Mouse (Mus musculus) ES-CJ7 (cell line): ENCODE measurements at regions not wholly inside any gene's neighbourhood (a gene's known extent, or its start where the extent isn't known, plus 50 kb on each side); places are given as distances from the start of the nearest gene placed in this dataset.

Source experiments
- DNase-seq: peaks from one replicate; pipeline ENCODE4 v3.0.0; 2011; ENCODE audit warnings: low read depth, low spot score

GRCm38 (mm10) chr2:61245526-61245925 is 282.5 kb upstream of the Rbms1 start:
- DNase-seq, result no peak

DNA sequence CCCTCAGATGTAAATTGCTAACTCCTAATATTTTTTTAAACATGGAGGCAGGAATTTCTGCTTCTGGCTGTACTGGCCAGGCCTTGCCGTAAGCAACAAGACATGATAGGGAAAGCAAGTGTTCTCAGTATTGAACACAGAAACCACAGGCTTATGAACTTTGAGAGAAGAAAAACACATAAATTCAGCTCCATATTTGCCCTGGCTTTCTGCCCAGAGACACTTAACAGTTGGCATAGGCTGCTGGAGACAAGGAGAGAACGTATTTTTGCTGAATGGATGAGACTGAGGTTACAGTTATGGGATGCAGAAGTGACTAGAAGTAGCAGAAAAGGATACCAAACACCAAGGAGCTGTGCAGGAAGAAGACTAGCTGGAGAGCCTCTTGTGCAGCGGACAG is 258.7 kb upstream of the Rbms1 start:
- DNase-seq, result no peak

DNA sequence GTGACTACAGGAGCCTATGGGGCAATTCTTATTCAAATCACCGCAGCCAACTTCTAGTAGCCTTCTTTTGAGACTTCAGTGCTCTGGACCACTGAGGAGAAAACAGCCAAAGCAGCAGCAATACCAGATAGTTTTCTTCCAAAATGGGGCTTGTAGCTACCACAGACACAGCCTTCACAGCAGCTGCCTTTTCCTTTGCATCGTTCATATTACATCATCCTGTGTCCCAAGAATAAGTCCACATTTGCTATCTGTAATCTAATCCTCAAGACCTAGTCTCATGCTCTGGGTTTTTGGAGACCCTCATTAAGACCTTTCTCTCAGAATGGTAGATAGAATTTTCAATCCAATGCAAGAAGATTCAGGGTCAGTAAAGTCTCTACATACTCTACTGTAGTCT is 258.2 kb upstream of the Rbms1 start:
- DNase-seq, result no peak

GRCm38 (mm10) chr2:61213951-61214350 is 251.0 kb upstream of the Rbms1 start:
- peak; percentile 55 for DNase-seq

DNA sequence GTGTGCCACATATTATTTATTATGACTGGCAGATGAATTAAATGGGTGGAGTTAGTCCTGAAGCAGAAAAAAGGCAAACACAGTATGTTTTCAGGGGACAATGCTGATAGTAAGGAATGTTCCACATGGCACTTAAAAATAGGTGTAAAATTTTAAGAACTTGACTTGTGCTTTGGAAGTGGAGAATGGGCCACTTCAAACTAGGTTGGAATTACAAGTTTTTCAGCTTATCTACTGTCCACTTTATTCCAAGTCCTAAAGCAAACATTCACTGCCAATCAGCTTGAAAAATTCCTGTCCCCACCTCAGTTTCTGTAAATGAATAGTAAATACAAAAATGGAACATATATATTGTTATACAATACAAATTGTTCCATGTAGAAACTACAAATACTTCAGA is 238.4 kb upstream of the Rbms1 start:
- no peak for DNase-seq

GRCm38 (mm10) chr2:61193976-61194375 is 231.0 kb upstream of the Rbms1 start:
- DNase-seq, result no peak

GRCm38 (mm10) chr2:61182424-61182979 is 219.5 kb upstream of the Rbms1 start:
- DNase-seq, result no peak

GRCm38 (mm10) chr2:61177801-61178200 is 214.8 kb upstream of the Rbms1 start:
- DNase-seq, result no peak

GRCm38 (mm10) chr2:61176807-61177206 is 213.8 kb upstream of the Rbms1 start:
- DNase-seq, result peak; percentile 81

DNA sequence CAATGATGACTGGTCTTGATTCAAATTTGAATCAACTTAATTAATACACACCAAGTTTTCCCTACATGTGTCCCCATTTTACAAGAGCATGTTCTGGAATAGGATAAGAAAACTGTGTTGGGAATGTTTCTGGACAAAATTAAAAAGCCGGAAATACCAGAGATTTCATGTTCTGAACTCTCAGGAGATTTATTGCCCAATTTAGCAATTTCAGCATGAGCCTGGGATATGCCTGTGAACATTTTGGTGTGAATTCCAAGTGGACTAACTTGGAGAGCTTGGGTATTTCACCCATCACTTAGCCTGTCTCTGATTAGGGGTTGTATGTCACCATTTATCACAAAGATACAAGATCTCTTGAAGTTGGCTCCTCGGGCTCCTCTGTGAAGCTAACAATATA is 210.6 kb upstream of the Rbms1 start:
- no peak for DNase-seq

DNA sequence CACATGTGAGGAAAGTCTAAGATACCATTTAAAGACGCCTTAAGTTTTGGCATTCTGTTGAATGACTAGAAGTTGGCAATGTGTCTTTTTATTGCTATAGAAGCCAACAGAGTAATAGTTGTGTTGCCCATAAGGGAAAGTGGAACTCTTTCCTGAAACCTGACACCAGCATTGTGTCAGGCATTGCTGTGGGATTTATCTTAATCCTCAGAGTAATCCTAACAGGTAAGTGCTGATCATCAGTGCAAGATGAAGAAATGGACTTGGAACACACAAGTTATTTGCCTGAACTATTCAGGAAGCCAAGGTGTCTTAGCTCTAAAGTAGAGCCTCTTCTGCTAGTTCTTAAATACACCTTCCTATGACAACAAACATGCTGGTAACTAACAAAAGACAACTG is 198.3 kb upstream of the Rbms1 start:
- DNase-seq, result no peak

- no peak for DNase-seq
These were observed 196.8 kb upstream of the Rbms1 start for GRCm38 (mm10) chr2:61159761-61160160.

DNA sequence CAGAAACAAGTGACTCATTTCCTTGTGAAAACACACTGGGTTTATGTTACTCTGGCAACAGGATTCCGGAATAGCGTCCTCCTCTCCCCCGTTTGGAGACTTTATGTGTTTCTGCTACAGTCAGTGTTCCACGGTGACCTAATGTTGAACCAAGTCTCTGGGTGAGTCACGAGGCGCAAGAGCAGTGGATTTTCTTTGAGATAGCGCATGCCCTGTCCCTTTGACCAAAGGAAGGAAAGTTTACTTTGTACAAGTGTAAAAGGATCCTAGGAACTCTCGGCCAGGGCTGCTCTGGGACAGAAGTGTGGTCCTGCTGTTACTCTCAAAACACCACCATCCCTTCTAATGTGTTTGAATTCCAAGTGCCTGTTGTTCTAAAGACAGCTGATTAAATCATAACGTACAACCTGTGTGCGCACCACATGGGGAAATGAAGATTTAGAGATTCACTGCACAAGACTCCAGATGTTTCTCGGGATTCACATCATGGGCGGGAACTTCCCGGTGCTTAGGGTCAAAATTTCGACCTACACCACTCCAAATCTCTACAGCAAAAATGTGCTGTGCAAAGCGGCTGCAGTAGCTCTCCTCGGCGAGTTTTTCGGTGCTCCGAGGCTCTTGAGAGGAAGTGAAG is 176.1 kb upstream of the Rbms1 start:
- DNase-seq, result no peak

DNA sequence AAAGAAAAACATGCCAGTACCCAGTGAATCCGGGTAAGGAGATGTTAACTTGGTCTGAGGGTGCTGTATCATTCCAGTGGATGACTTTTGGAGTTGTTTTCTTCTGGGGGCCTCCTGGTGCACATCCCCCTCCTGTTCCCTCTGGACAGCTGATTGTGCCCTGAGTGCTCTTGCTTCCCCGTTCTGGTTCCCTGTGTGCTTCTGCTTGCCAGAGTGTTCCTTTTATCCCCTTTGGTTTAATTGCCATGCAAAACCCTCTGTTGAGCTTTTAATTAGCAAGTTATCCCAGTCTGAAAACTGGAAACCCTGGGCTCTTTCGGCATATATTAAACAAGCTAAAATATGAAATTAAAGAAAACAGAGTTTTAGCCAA is 175.6 kb upstream of the Rbms1 start:
- no peak for DNase-seq

- no peak for DNase-seq
These were observed 174.4 kb upstream of the Rbms1 start for GRCm38 (mm10) chr2:61137378-61137777.

DNA sequence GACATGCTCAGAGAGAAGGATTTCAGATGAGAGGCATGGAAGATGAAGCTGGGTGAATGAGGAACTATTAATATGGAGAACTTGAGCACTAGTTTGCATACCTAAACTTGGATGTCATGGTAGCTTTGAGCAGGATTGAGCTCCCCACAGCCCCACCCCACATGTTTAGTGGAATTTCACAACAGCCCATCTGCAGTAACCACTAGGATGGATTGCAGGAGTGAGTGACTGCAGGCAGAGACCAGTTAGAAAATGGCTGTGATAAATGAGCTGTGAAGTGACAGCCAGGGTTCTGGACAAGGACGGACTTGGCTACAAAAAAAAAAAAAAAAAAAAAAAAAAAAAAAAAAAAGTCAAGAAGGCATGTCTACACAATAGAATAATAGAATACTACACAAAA is 173.9 kb upstream of the Rbms1 start:
- DNase-seq, result no peak

DNA sequence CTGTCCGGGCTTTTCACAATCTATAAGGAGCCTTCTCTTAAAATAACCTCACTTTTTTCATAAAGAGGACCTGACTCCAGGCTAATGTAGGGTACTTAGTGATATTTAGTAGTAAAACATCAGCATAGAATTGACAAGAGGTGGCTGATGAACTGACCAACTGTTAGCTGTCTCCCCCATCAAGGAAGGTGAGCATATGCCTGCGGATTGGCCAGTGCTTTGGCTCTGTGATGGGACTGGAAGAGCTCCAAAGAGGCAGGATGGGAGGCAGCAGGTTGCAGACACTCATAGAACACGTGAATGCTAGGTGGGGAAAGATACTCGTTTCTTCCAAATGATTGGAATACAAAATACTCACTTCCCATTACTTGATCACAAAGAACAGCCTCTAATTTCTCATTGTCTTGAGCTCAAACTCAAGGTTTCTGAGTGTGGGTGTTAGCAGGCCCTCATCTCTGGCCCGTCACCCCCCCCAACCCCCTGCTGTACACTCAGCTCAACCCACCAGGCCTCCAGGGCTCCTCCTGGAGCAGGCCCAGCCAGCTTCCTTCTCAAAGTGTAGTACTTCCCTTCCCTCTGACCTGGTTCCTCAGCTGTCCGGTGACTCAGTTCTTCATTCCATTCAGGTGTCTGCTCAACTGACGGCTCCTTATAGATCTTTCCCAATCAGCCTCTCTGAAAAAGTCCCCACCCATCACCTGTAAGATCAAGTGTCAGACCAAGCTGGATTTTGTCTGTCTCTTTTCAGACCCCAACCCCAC is 160.2 kb upstream of the Rbms1 start:
- no peak for DNase-seq

- no peak for DNase-seq
These were observed 158.3 kb upstream of the Rbms1 start for GRCm38 (mm10) chr2:61121281-61121680.

GRCm38 (mm10) chr2:61114620-61115019 is 151.6 kb upstream of the Rbms1 start:
- DNase-seq, result no peak

DNA sequence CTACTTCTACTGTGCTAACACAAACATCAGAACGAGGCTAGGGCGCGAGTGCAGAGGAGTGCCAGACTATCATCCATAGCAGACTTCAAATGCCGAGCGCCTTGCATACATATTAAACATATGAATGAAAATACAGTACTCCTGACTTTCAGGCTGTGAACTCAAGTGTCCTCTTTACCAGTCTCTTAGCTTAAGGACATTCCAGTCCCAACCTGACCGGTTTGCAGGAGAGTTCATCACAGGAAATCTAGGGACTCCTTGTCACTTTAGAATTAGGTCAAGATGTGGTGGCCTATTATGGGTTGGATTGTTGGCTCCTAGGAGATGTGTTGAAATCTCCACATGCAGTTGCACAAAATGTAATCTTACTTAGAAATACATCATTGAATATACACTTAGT is 150.9 kb upstream of the Rbms1 start:
- DNase-seq, result no peak

DNA sequence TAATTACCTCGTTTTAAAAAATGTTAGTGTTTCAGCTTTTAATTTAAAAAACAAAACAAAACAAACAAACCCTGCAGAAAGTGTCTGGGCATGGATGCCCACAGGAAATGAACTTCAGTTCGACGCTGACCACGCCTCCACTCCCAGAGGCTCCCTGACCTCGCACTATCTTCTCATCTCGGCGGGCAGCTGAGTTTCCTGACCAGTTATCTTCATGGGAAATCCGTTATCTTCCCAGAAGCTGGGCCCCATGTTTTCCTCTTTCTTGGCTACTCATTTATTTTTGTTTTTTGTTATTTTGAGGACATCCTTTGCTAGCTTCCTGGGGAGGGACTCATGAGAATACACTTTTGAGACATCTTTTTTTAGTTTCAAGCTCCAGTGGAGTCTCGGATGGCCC is 147.6 kb upstream of the Rbms1 start:
- no peak for DNase-seq

- DNase-seq, result no peak
These were observed 146.6 kb upstream of the Rbms1 start for GRCm38 (mm10) chr2:61109564-61109963.

- DNase-seq, result no peak
These were observed 142.2 kb upstream of the Rbms1 start for GRCm38 (mm10) chr2:61105169-61105568.
